Mouse (Mus musculus): ENCODE data around the gene Tm9sf2. TPM values are rescaled to one million over a fixed set of nuclear protein-coding genes. Genes with fewer than 3 reads are reported as not detected.
"Not testable (repeated sequence)": the region's sequence is repeated elsewhere in the genome, so short reads cannot be mapped to it uniquely, and the experiment has no call there.

Gene Tm9sf2
- total RNA-seq (2015) (93.2 and 94.6 TPM in 2 replicates), total RNA-seq (2017) (115 and 117 TPM in 2 replicates)

GRCm38 (mm10) chr14:122106822-122107468, at the start of gene Tm9sf2:
Gene Tm9sf2 (plus strand): TSS chr14:122107038.
- peak; percentile 79 for ATAC-seq (ENCODE audit: poor library complexity, severe bottlenecking)

- ATAC-seq (ENCODE audit: poor library complexity, severe bottlenecking): peak; percentile 36
Observed at GRCm38 (mm10) chr14:122057941-122058346, 48.9 kb upstream of the Tm9sf2 start.

- ATAC-seq (ENCODE audit: poor library complexity, severe bottlenecking): peak; percentile 80
Observed at GRCm38 (mm10) chr14:122060642-122061041, 46.2 kb upstream of the Tm9sf2 start.

GRCm38 (mm10) chr14:122061376-122061775, 45.5 kb upstream of the Tm9sf2 start:
- no peak for ATAC-seq (ENCODE audit: poor library complexity, severe bottlenecking)

GRCm38 (mm10) chr14:122062411-122063090, 44.3 kb upstream of the Tm9sf2 start:
- ATAC-seq (ENCODE audit: poor library complexity, severe bottlenecking): no peak

GRCm38 (mm10) chr14:122063599-122063998, 43.2 kb upstream of the Tm9sf2 start:
- ATAC-seq (ENCODE audit: poor library complexity, severe bottlenecking): peak; percentile 20; the same call in 1 of the 2 replicates

GRCm38 (mm10) chr14:122064519-122064918, 42.3 kb upstream of the Tm9sf2 start:
- peak; percentile 58 for ATAC-seq (ENCODE audit: poor library complexity, severe bottlenecking)

GRCm38 (mm10) chr14:122066243-122066642, 40.6 kb upstream of the Tm9sf2 start:
- ATAC-seq (ENCODE audit: poor library complexity, severe bottlenecking): peak; percentile 60

GRCm38 (mm10) chr14:122068036-122068435, 38.8 kb upstream of the Tm9sf2 start:
- not testable (repeated sequence) for ATAC-seq (ENCODE audit: poor library complexity, severe bottlenecking)

GRCm38 (mm10) chr14:122068801-122069695, 37.8 kb upstream of the Tm9sf2 start:
- ATAC-seq (ENCODE audit: poor library complexity, severe bottlenecking): no peak

GRCm38 (mm10) chr14:122069948-122070347, 36.9 kb upstream of the Tm9sf2 start:
- ATAC-seq (ENCODE audit: poor library complexity, severe bottlenecking): no peak

- ATAC-seq (ENCODE audit: poor library complexity, severe bottlenecking): peak; percentile 52
Observed at GRCm38 (mm10) chr14:122073422-122073821, 33.4 kb upstream of the Tm9sf2 start.

GRCm38 (mm10) chr14:122074360-122074759, 32.5 kb upstream of the Tm9sf2 start:
- ATAC-seq (ENCODE audit: poor library complexity, severe bottlenecking): no peak

GRCm38 (mm10) chr14:122075485-122076200, 31.2 kb upstream of the Tm9sf2 start:
- no peak for ATAC-seq (ENCODE audit: poor library complexity, severe bottlenecking)

- no peak for ATAC-seq (ENCODE audit: poor library complexity, severe bottlenecking)
Observed at GRCm38 (mm10) chr14:122077017-122077416, 29.8 kb upstream of the Tm9sf2 start.

- ATAC-seq (ENCODE audit: poor library complexity, severe bottlenecking): peak; percentile 87
Observed at GRCm38 (mm10) chr14:122079428-122079827, 27.4 kb upstream of the Tm9sf2 start.

- no peak for ATAC-seq (ENCODE audit: poor library complexity, severe bottlenecking)
Observed at GRCm38 (mm10) chr14:122079921-122080320, 26.9 kb upstream of the Tm9sf2 start.

- no peak for ATAC-seq (ENCODE audit: poor library complexity, severe bottlenecking)
Observed at GRCm38 (mm10) chr14:122081308-122081707, 25.5 kb upstream of the Tm9sf2 start.

GRCm38 (mm10) chr14:122083499-122083898, 23.3 kb upstream of the Tm9sf2 start:
- no peak for ATAC-seq (ENCODE audit: poor library complexity, severe bottlenecking)

- no peak for ATAC-seq (ENCODE audit: poor library complexity, severe bottlenecking)
Observed at GRCm38 (mm10) chr14:122087956-122088355, 18.9 kb upstream of the Tm9sf2 start.

GRCm38 (mm10) chr14:122092363-122092762, 14.5 kb upstream of the Tm9sf2 start:
- ATAC-seq (ENCODE audit: poor library complexity, severe bottlenecking): peak; percentile 66

All from megakaryocyte, adult 5-6 weeks (primary cell).